Mouse (Mus musculus) gastrocnemius, adult 2 months (tissue): ENCODE results near the gene Lgals2. TPM values are rescaled to one million over a fixed set of nuclear protein-coding genes. Genes with fewer than 3 reads are reported as not detected.

Experiments used
- DNase-seq: peaks from one replicate; pipeline ENCODE4 v3.0.0; 2022
- H3K27ac ChIP-seq: fragments of 200-600 bp; 2 replicates; pipeline ENCODE4 v1.8.1; 2022; ENCODE audit warnings: mild to moderate bottlenecking
- H3K4me3 ChIP-seq: fragments of 200-600 bp; 2 replicates; pipeline ENCODE4 v1.8.1; 2022; ENCODE audit warnings: mild to moderate bottlenecking, moderate library complexity
- CTCF ChIP-seq: fragments of 200-600 bp; IDR thresholded peaks from 2 replicates; pipeline ENCODE4 v1.8.1; 2022; ENCODE audit warnings: antibody characterized with exemption, mild to moderate bottlenecking, moderate library complexity
- intact Hi-C: fragments of 180-260 bp; cut with DNase I; formaldehyde crosslinking; loops from one replicate; pipeline ENCODE4 v1.15.1; 2025
- total RNA-seq, 2 experiments: library from RNA; stranded (reverse); gene quantifications; 2 replicates each; pipeline ENCODE4 v1.2.3; 2021

The Lgals2 gene
- total RNA-seq, 2 experiments from 2014 or later, result not detected

- peak overlapping the region; percentile 86 for H3K27ac ChIP-seq
- intact Hi-C loops, result no loop called here
- TF ChIP-seq CTCF, result no peak
- H3K4me3 ChIP-seq, result peak overlapping the region; percentile 7; the same call in 1 of the 2 replicates
- DNase-seq, result peak; percentile 75
Observed at GRCm38 (mm10) chr15:78835200-78836085, 19.9 kb downstream of the Lgals2 start.

GRCm38 (mm10) chr15:78834233-78835005 is 20.9 kb downstream of the Lgals2 start:
- DNase-seq, result no peak
- H3K4me3 ChIP-seq, result no peak overlapping the region
- peak overlapping the region; percentile 86 for H3K27ac ChIP-seq
- no peak for TF ChIP-seq CTCF
- intact Hi-C loops, result no loop called here

GRCm38 (mm10) chr15:78833582-78833981 is 21.7 kb downstream of the Lgals2 start:
- peak overlapping the region; percentile 86 for H3K27ac ChIP-seq
- TF ChIP-seq CTCF, result no peak
- no peak for DNase-seq
- no peak overlapping the region for H3K4me3 ChIP-seq
- intact Hi-C loops, result no loop called here

- peak overlapping the region; percentile 86 for H3K27ac ChIP-seq
- DNase-seq, result peak; percentile 95
- H3K4me3 ChIP-seq, result peak overlapping the region; percentile 61
- intact Hi-C loops, result loop anchor here (1.0 kb wide), 1 partner anchor 46 kb away; no protein-coding TSS in a partner anchor
- TF ChIP-seq CTCF, result peak; percentile 3; the same call in 1 of the 2 replicates
Observed at GRCm38 (mm10) chr15:78832701-78833123, 22.6 kb downstream of the Lgals2 start.

GRCm38 (mm10) chr15:78831720-78832657 is 23.3 kb downstream of the Lgals2 start:
- Histone ChIP-seq H3K27ac (peak overlapping the region; percentile 86), H3K4me3 (peak overlapping the region; percentile 61)
- intact Hi-C loops, result loop anchor here (1.0 kb wide), 1 partner anchor 46 kb away; no protein-coding TSS in a partner anchor
- no peak for TF ChIP-seq CTCF
- peak; percentile 60 for DNase-seq

GRCm38 (mm10) chr15:78830742-78831719 is 24.3 kb downstream of the Lgals2 start:
- intact Hi-C loops, result no loop called here
- Histone ChIP-seq H3K27ac (peak overlapping the region; percentile 86), H3K4me3 (peak overlapping the region; percentile 61)
- no peak for TF ChIP-seq CTCF
- no peak for DNase-seq

- intact Hi-C loops, result no loop called here
- Histone ChIP-seq H3K4me3 (no peak overlapping the region), H3K27ac (no peak overlapping the region)
- peak; percentile 37; the same call in 1 of the 2 replicates for TF ChIP-seq CTCF
- no peak for DNase-seq
Observed at GRCm38 (mm10) chr15:78829636-78830035, 25.7 kb downstream of the Lgals2 start.

GRCm38 (mm10) chr15:78828315-78828714 is 27.0 kb downstream of the Lgals2 start:
- no peak for TF ChIP-seq CTCF
- no peak overlapping the region for H3K4me3 ChIP-seq
- intact Hi-C loops, result no loop called here
- no peak overlapping the region for H3K27ac ChIP-seq
- DNase-seq, result no peak

- intact Hi-C loops, result loop anchor here (1.0 kb wide), 2 partner anchors 22 to 44 kb away; no protein-coding TSS in a partner anchor
- H3K27ac ChIP-seq, result no peak overlapping the region
- H3K4me3 ChIP-seq, result no peak overlapping the region
- peak; percentile 100; the same call in 1 of the 2 replicates for TF ChIP-seq CTCF
- DNase-seq, result peak; percentile 80
Observed at GRCm38 (mm10) chr15:78826213-78827204, 28.8 kb downstream of the Lgals2 start.

GRCm38 (mm10) chr15:78816074-78816391 is 39.3 kb downstream of the Lgals2 start:
- peak overlapping the region; percentile 72 for H3K27ac ChIP-seq
- TF ChIP-seq CTCF, result no peak
- intact Hi-C loops, result loop anchor here (5.0 kb wide), 1 partner anchor 36 kb away; no protein-coding TSS in a partner anchor
- no peak overlapping the region for H3K4me3 ChIP-seq
- no peak for DNase-seq
